ENCODE assay signal across 10 mouse cellular contexts in genomic region chr8:87570564-87570855, GRCm38 (mm10). TPM values are rescaled to one million over a fixed set of nuclear protein-coding genes. Genes with fewer than 3 reads are reported as not detected.
A peak's percentile ranks its signal among the peaks of the same experiment; 100 is the strongest.
DNase-seq lines count a peak whose midpoint lies in the region; ATAC-seq lines count a peak whose summit lies in the region.
"Had no signal": no experiment of that assay in that cellular context is flagged by ENCODE, and none has a peak within 500 bp of the region (broad histone marks: within the 10 kb centered on the region; RNA-seq: fewer than 3 reads in every experiment).

No protein-coding gene starts in this region.

- DNase-seq in liver: no peak
- peak; percentile 60 for DNase-seq in forebrain, embryonic 11.5 days (ENCODE audit: low spot score)
- DNase-seq in kidney, postnatal 10 days: peak; percentile 28
- DNase-seq in adrenal gland, postnatal 36 days: no peak
- no peak for DNase-seq in cerebellum, adult 9-10 months

- no peak overlapping the region for H3K4me3 ChIP-seq in liver, embryonic 12.5 days
- H3K4me3 ChIP-seq in forebrain, embryonic 11.5 days (ENCODE audit: low read depth, low read length): peak overlapping the region; percentile 16
- H3K4me3 ChIP-seq in neural tube, embryonic 15.5 days (replicated peaks): peak overlapping the region; percentile 16

- WGBS in liver, embryonic 12.5 days (ENCODE audit: insufficient replicate concordance): 9% methylated on average over 8 of the region's 8 CpGs
- WGBS in forebrain, embryonic 11.5 days: 1% methylated on average over 8 of the region's 8 CpGs
- 2% methylated on average over 8 of the region's 8 CpGs for WGBS in neural tube, embryonic 15.5 days

- H3K27ac ChIP-seq in liver, embryonic 12.5 days: no peak overlapping the region
- H3K27ac ChIP-seq in forebrain, embryonic 11.5 days (ENCODE audit: low read depth, low read length): no peak overlapping the region
- peak overlapping the region; percentile 28 for H3K27ac ChIP-seq in neural tube, embryonic 15.5 days (replicated peaks)

- H3K4me2 ChIP-seq in liver, embryonic 12.5 days: peak overlapping the region; percentile 14; the same call in 1 of the 2 replicates
- peak overlapping the region; percentile 46 for H3K4me2 ChIP-seq in forebrain, embryonic 11.5 days (ENCODE audit: low read depth, low read length, severe bottlenecking)
- peak overlapping the region; percentile 44 for H3K4me2 ChIP-seq in neural tube, embryonic 15.5 days

- H3K4me1 ChIP-seq in liver, embryonic 12.5 days: no peaks in the 10 kb centered on the region
- 0 out of 2 replicates have a peak, but pooled peaks cover 4% of the 10 kb centered on the region for H3K4me1 ChIP-seq in forebrain, embryonic 11.5 days (replicated peaks; ENCODE audit: control insufficient read depth, insufficient read depth, low read length)
- H3K4me1 ChIP-seq in neural tube, embryonic 15.5 days: peaks cover 13% of the 10 kb centered on the region

- 0 out of 2 replicates have a peak, but pooled peaks cover 3% of the 10 kb centered on the region for H3K27me3 ChIP-seq in liver, embryonic 12.5 days (replicated peaks)
- no peaks in the 10 kb centered on the region for H3K27me3 ChIP-seq in forebrain, embryonic 11.5 days (ENCODE audit: control insufficient read depth, insufficient read depth, low read length)
- no peaks in the 10 kb centered on the region for H3K27me3 ChIP-seq in neural tube, embryonic 15.5 days (replicated peaks)

- H3K9me3 ChIP-seq in liver, embryonic 12.5 days (replicated peaks): no peaks in the 10 kb centered on the region
- no peaks in the 10 kb centered on the region for H3K9me3 ChIP-seq in forebrain, embryonic 11.5 days (ENCODE audit: control insufficient read depth, low read length)
- no peaks in the 10 kb centered on the region for H3K9me3 ChIP-seq in neural tube, embryonic 15.5 days (replicated peaks)

- no peaks in the 10 kb centered on the region for H3K36me3 ChIP-seq in liver, embryonic 12.5 days
- H3K36me3 ChIP-seq in forebrain, embryonic 11.5 days (ENCODE audit: control insufficient read depth, insufficient read depth, low read length): no peaks in the 10 kb centered on the region
- no peaks in the 10 kb centered on the region for H3K36me3 ChIP-seq in neural tube, embryonic 15.5 days

- H3K9ac ChIP-seq in liver, embryonic 12.5 days: no peak overlapping the region
- peak overlapping the region; percentile 45 for H3K9ac ChIP-seq in forebrain, embryonic 11.5 days (ENCODE audit: low read length)
- no peak overlapping the region for H3K9ac ChIP-seq in neural tube, embryonic 15.5 days (replicated peaks)

- no peak for ATAC-seq in liver, embryonic 12.5 days
- 0 out of 2 replicates have a peak, but pooled peaks have one; percentile 21 for ATAC-seq in forebrain, embryonic 11.5 days (replicated peaks; ENCODE audit: low FRiP score)
- ATAC-seq in neural tube, embryonic 15.5 days (ENCODE audit: low FRiP score): no peak
- ATAC-seq in granulocyte monocyte progenitor cell, adult 5-6 weeks (replicated peaks; ENCODE audit: poor library complexity, severe bottlenecking): no peak
- ATAC-seq: activated CD4-positive, CD25-positive, alpha-beta regulatory T cell, adult 4 months had no signal

RNA-seq across cellular contexts. Expression of gene 4933402J07Rik, which starts 6.9 kb away (rescaled TPM):
- not detected in 2 replicates for polyA plus RNA-seq in liver, embryonic 12.5 days (2016; fragmentation: Nextera tagmentation; extraction: Ambion mirVana)
- not detected in 2 replicates for polyA plus RNA-seq in forebrain, embryonic 11.5 days (2014; fragmentation: Nextera tagmentation; extraction: Ambion mirVana)
- polyA plus RNA-seq in neural tube, embryonic 15.5 days (2015; fragmentation: Nextera tagmentation; extraction: Ambion mirVana): not detected in 2 replicates
- not detected for total RNA-seq in adrenal gland, postnatal 36 days (2021)
- total RNA-seq in granulocyte monocyte progenitor cell, adult 5-6 weeks (2014; fragmentation: Nextera tagmentation): not detected in 2 replicates
- not detected in 2 replicates for total RNA-seq in granulocyte monocyte progenitor cell, adult 5-6 weeks (2017)
- total RNA-seq: gastrocnemius, postnatal 14 days had no signal
- polyA plus RNA-seq: activated CD4-positive, CD25-positive, alpha-beta regulatory T cell, adult 4 months had no signal

Comparison
In these comparisons a context has a peak if more than half of its experiments do, and no peak if none do; other contexts are left out.
1. DNase-seq: peak in forebrain, embryonic 11.5 days (single experiment) and kidney, postnatal 10 days (single experiment); none in liver (single experiment), adrenal gland, postnatal 36 days (0 of 2) and cerebellum, adult 9-10 months (single experiment).
2. Peak in every context shown above with its lines, with median percentiles within 50 percentile points of each other: H3K4me2 ChIP-seq.